Mouse (Mus musculus) liver, postnatal 0 days (tissue): ENCODE results near the gene Mob3b.

Experiments
- CTCF ChIP-seq: sonication (generic); IDR thresholded peaks from 2 replicates; pipeline ENCODE4 v1.5.1; 2016; ENCODE audit warnings: antibody characterized with exemption, low read depth
- EP300 ChIP-seq: IDR thresholded peaks from 2 replicates; pipeline ENCODE4 v1.6.1; 2016; ENCODE audit warnings: antibody characterized with exemption, low read depth, mild to moderate bottlenecking

- TF ChIP-seq CTCF, result no peak
- no peak for TF ChIP-seq EP300
These were observed 152.1 kb downstream of the Mob3b start for GRCm38 (mm10) chr4:35005068-35005769.
